Mouse (Mus musculus) gastrocnemius, adult 18-20 months (tissue): ENCODE measurements at regions not wholly inside any gene's neighbourhood (a gene's known extent, or its start where the extent isn't known, plus 50 kb on each side); places are given as distances from the start of the nearest gene placed in this dataset.

ENCODE experiments used
- DNase-seq: peaks from one replicate; pipeline ENCODE4 v3.0.0; 2021; ENCODE audit warnings: low spot score

GRCm38 (mm10) chr14:116869996-116870395, 55.1 kb upstream of the Gpc6 start:
- DNase-seq: no peak
